Mouse (Mus musculus): ENCODE data around the gene Hist1h2ae. TPM values are rescaled to one million over a fixed set of nuclear protein-coding genes. Genes with fewer than 3 reads are reported as not detected.
"Not testable (repeated sequence)": the region's sequence is repeated elsewhere in the genome, so short reads cannot be mapped to it uniquely, and the experiment has no call there.

Gene Hist1h2ae
- total RNA-seq, 2 experiments from 2014 or later, result 10.3 TPM

- no peak for DNase-seq (ENCODE audit: low spot score in 2 of 2)
Observed at GRCm38 (mm10) chr13:23584331-23584730, 13.3 kb upstream of the Hist1h2ae start.

- DNase-seq (ENCODE audit: low spot score in 2 of 2), result no peak
Observed at GRCm38 (mm10) chr13:23583387-23584068, 12.5 kb upstream of the Hist1h2ae start.

- no peak for DNase-seq (ENCODE audit: low spot score in 2 of 2)
Observed at GRCm38 (mm10) chr13:23582219-23583056, 11.4 kb upstream of the Hist1h2ae start.

- DNase-seq (ENCODE audit: low spot score in 2 of 2), result peak; percentile 97 to 99
Observed at GRCm38 (mm10) chr13:23581408-23582218, 10.6 kb upstream of the Hist1h2ae start, which contains the start of gene Hist1h4d. Gene Hist1h4d, plus strand, starts transcription at chr13:23581598.

GRCm38 (mm10) chr13:23577835-23578234 is 6.8 kb upstream of the Hist1h2ae start:
- DNase-seq (ENCODE audit: low spot score in 2 of 2), result no peak

- DNase-seq (ENCODE audit: low spot score in 2 of 2), result no peak
Observed at GRCm38 (mm10) chr13:23576906-23577639, 6.1 kb upstream of the Hist1h2ae start.

- no peak for DNase-seq (ENCODE audit: low spot score in 2 of 2)
Observed at GRCm38 (mm10) chr13:23576351-23576881, 5.4 kb upstream of the Hist1h2ae start.

- DNase-seq (ENCODE audit: low spot score in 2 of 2), result not testable (repeated sequence)
Observed at GRCm38 (mm10) chr13:23575864-23576313, 4.9 kb upstream of the Hist1h2ae start.

GRCm38 (mm10) chr13:23575271-23575851 is 4.3 kb upstream of the Hist1h2ae start, which contains the start of gene Hist1h3d:
Gene Hist1h3d, plus strand, starts transcription at chr13:23575763.
- peak in 1 of 2 experiments; percentile 87 for DNase-seq (ENCODE audit: low spot score in 2 of 2)

- not testable (repeated sequence) for DNase-seq (ENCODE audit: low spot score in 2 of 2)
Observed at GRCm38 (mm10) chr13:23574546-23575170, 3.6 kb upstream of the Hist1h2ae start.

GRCm38 (mm10) chr13:23573898-23574524 is 3.0 kb upstream of the Hist1h2ae start, which contains the start of the genes Hist1h2bf and Hist1h2ad:
Gene Hist1h2bf, minus strand, starts transcription at chr13:23574196.
Gene Hist1h2ad, plus strand, starts transcription at chr13:23574381.
- DNase-seq (ENCODE audit: low spot score in 2 of 2), result peak; percentile 88 to 98

- DNase-seq (ENCODE audit: low spot score in 2 of 2), result not testable (repeated sequence)
Observed at GRCm38 (mm10) chr13:23573034-23573897, 2.2 kb upstream of the Hist1h2ae start.

GRCm38 (mm10) chr13:23572218-23573033 is 1.4 kb upstream of the Hist1h2ae start:
- DNase-seq (ENCODE audit: low spot score in 2 of 2), result no peak

GRCm38 (mm10) chr13:23571504-23572217 is 641 bp upstream of the Hist1h2ae start:
- DNase-seq (ENCODE audit: low spot score in 2 of 2), result not testable (repeated sequence)

GRCm38 (mm10) chr13:23570261-23571021 is 579 bp downstream of the Hist1h2ae start:
- not testable (repeated sequence) for DNase-seq (ENCODE audit: low spot score in 2 of 2)
